Mouse (Mus musculus): ENCODE measurements around the gene Dpysl4.

Dpysl4 gene

DNA sequence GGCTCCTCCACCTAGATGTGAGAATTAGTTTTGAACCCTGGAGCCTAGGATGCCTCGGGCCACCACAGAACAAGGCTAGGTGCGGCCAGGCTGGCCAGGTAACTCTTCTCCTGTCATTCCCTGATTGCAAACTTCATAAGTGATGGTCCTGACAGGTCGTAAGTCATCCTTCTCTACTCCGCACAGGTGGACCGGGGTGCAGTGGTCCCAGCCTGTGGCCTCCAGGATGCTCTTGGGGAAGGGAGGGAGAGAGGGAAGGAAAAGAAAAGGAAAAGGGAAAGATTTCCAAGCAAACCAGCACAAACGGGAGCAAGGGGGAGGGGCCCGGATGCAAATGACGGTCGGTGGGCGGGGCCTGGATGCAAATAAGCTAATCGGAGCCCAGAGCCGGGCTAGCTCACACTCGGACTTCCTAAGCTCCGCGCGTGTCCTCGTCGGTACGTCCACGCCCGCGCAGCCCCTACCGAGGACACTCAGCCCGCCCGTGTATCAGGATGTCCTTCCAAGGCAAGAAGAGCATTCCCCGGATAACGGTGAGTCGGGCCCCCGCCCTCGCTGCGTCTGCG is at the start of gene Dpysl4:
Gene Dpysl4 (plus strand): TSS at position 373 of the 566 bp plus-strand sequence.
- peak; percentile 91 to 95 for DNase-seq (ENCODE audit: low spot score in 2 of 2)

DNA sequence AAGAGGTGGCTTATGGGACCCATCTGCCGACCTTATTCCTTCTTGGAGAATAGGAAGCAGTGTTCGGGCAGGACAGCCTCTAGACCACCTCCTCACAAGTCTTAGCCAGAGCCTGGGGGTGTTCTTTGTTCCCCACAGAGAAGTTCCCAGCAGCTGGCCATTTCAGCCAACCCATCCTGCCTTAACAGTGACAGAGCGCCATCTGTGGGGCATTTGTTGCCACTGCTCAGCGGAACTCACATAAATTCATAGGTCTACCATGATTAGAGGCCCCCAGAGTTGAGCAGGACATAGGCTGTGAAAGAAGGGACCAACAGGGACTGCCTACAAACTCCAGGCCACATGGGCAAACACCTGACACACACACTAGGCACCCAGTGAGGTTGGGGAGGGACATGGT is 22.4 kb upstream of the Dpysl4 start:
- no peak for DNase-seq (ENCODE audit: low spot score in 2 of 2)

DNA sequence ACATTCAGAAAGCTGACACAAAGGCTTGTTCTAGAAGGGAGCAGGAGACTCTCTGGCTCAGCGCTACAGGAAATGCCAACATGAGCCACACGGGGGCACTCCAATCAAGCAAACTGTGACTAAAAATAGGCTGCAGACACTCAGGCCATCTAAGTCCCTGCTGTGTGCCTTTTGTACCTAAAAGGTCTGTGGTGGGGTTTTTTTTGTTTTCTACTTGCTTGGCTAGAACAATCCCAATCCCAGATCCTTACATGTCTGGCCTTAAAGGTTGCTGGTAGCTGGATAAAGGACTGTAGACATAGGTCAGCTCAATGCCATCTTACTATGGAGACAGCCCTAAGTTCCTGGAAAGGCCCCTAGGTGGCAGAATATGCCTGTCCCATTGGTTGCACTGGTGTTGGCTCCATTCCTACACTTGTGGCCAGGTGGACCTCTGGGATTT is 17.6 kb upstream of the Dpysl4 start:
- DNase-seq (ENCODE audit: low spot score in 2 of 2) = peak; percentile 87 to 92

DNA sequence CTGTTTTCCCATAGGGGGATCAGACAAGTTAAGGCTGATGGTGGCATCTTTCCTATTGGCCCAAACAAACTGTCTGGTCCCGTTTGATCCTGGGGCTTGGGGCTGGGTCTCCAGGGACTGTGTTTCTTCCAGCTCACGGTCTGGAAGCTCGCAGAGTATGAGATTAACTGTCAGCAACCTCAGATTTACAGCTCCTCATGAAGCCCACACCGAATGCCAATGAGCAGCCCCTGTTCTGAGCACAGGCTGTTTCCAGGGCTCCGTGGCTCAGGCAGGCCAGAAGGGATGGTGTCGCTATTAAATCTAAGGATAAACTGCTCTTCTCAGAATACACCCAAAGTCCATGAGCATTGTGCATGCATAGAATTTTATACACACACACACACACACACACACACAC is 11.6 kb upstream of the Dpysl4 start:
- no peak for DNase-seq (ENCODE audit: low spot score in 2 of 2)

DNA sequence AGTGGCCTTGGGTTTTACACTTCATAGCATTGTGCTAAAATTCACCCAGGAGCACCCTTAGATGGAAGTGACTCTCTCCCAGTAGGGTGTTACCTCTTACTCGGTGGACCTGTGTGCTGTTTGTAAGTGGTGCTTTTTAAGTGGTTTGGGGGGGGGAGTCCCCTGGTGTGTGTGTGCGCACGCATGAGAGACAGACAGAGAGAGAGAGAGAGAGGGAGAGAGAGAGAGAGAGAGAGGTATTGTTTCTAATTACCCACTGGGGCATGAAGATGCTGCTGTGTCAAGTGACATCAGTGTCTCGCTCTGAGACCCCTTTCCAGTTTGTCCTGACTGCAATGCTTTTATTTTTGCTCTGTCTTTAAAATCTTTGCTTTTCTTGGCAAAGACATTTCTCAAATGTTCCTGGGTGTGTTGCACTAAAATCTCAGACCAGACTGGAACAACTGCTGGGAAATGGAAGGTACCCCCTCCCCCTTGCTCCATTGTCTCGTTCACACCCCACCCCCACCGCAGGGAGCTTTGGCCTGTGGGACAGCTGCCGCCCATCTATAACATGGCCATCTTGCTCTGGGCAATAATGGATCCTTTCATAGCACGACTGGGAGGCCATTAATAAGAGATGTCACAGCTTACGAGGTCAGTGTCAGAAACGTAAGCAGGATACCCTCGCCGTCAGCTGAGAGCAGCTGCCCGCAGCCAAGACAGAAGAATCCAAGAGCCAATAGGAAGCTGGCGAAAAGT is 10.6 kb upstream of the Dpysl4 start:
- no peak for DNase-seq (ENCODE audit: low spot score in 2 of 2)

DNA sequence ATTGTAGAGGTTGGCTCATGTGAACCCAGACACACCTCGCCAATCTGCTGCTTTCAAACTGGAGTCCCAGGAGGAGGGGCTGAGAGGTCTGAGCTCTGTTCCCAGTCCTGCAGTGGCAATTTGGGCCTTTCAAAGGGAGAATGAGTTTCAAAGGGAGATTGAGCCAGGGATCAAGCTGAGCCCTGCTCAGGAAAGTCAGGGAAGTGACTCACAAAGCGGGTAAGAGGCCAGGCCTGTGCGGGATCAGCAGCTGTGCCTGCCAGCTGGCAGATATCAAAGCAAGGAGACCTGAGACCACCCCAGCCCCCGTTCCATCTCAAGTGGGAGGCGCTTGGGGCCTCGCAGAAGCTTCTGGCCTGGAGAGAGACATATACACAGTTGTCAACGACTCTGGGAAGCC is 8.5 kb upstream of the Dpysl4 start:
- no peak for DNase-seq (ENCODE audit: low spot score in 2 of 2)

DNA sequence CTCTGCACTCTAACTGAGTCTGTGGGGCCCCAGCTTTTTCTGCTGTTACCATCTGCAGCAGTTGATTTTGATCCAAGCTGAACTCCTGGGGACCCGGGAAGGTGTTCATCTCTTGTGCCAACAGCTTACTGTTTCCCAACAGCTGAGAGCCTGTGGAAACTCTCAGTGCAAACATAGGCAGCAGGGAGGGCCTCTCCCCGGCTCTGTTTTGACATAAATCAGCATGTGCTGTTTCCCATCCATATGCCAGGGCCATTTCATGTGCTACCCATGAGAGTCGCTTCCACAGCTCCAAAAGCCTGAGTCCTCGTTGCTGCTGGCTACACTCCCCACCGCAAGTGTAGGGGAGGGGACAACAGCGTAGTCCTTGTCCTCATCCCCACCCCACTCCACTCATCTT is 7.6 kb upstream of the Dpysl4 start:
- no peak for DNase-seq (ENCODE audit: low spot score in 2 of 2)

DNA sequence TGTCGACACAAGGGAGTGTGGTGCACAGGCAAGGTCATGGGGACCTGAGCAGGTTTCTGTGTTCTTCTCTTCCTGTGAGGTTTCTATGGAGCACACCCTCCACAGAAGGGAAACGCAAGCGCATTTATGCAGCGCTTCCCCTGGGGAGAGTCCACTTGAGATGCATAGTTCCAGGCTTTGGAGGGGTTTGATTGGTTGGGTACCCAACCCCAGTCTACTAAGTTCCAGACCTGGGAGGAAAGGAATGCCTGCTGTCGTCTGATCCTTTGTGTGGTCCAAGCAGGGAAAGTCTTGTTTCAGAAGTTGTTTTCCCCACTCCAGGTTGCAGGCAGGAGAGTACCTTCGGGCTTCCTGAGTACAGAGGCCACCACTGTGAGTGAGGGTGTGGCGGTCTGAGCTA is 6.7 kb upstream of the Dpysl4 start:
- DNase-seq (ENCODE audit: low spot score in 2 of 2) = no peak

DNA sequence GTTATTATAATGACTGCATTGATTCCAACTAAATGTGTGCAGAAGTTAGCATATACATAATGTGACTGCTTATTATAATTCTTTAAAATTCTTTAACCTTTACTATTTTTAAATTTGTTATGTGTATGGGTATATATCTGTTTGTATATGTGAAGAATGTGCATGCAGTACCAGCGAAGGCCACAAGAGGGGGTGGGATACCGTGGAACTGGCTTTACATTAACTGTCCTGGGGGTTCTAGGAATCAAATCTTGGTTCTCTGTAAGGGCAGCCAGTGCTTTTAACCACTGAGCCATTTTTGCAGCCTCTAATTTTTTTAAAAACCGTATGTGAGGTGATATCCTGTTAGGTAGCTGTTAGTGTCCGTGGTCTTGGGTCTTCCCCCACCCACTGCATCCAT is 5.1 kb upstream of the Dpysl4 start:
- DNase-seq (ENCODE audit: low spot score in 2 of 2) = no peak

DNA sequence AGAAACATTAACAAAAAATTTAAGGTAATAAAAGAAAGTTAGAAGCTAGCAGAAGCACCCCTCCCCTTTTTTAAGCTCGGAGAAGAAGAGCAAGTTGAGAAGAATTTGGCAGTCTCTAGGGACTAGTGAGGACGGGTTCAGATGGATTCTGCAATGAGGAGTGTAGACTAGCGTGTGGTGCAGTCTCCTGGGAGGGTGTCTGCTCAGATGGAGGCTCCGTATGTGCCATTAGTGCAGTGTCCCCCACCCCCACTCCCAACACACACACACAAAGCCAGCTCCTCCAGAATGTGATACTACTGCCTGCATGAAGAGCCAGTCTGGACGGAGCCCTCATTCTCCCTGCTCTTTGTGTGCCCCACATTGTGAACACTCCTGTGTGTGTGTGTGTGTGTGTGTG is 4.6 kb upstream of the Dpysl4 start:
- DNase-seq (ENCODE audit: low spot score in 2 of 2) = no peak

DNA sequence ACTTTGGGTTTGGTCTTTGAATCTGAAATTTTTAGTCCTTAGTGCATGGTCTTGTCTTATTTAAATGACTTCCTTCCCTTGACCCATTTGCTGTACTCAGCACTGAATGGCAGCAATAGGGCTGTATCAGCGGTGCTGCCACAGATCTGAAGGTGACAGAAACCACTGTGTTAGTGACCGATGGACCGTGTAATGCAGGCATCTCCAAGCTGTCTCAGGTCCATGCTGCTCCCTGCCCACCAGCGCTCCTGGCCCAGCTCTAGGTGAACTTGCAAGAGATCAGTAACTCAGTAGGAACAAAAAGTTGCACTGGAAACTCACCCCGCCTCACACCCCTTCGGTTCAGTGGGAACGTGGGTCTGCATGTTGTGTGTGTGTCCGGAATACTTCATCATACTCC is 3.5 kb upstream of the Dpysl4 start:
- no peak for DNase-seq (ENCODE audit: low spot score in 2 of 2)

DNA sequence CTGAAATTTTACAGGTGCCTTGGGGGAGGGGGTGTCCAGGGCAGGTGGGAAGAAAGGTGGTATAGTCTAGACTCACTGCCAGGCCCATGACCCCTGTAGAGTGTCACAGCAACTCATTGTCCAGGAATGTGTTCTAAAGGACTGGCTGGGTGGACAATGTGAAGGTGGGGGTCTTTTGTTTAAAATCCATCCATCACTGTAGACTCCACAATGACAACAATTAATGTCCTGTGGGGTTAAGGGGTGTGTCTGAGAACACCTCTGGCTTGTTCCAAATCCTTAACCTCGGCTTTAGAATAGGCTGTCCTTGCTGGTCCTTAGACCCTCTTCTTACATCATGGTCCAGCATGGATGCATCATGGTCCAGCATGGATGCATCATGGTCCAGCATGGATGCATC is 1.5 kb upstream of the Dpysl4 start:
- no peak for DNase-seq (ENCODE audit: low spot score in 2 of 2)

DNA sequence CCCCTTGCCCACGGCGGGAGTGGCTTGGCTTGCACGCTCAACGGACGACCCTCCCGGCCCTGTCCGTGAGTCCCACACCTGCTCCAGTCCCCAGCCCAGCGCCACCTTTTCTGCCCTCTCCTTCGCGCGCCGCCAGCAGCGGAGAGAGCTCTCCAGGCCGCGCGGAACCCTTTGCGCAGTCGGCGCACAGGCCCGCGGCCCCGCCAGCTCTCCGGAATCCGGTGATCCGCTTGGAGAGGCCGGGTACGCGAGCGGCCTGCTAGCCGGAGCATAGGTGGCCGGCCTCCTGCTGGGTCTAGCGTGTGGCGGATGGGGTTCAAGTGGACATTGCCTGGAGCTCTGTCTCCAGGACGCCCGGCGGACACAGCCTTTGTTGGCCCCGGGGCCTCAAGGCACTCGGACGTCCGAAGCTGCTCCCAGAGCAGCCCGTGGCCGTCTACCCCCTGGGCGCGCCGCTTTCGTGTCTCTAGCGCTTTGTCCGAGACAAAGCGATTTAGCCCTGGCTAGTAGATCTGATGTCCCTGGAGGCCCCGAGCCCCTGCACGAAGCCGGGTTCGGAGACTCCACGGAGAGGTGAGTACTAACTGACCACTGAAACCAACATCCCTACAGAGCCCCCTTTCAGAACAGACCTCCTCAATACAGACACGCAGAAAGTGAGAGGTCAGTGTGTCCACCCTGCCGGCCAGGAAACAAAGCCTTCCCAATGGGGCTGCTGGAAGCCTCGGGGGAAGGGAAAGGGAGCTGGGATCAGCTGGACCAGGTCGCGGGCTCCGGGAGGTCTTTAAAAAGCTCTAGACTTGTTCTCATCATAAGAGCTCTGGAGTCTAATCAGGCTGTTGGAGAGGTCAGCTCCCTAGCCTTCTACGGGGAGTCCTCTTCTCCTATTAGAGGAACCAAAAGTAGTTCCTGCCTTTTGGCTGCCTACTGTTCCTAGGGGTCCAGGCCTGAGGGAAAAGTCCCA is 676 bp downstream of the Dpysl4 start:
- no peak for DNase-seq (ENCODE audit: low spot score in 2 of 2)

DNA sequence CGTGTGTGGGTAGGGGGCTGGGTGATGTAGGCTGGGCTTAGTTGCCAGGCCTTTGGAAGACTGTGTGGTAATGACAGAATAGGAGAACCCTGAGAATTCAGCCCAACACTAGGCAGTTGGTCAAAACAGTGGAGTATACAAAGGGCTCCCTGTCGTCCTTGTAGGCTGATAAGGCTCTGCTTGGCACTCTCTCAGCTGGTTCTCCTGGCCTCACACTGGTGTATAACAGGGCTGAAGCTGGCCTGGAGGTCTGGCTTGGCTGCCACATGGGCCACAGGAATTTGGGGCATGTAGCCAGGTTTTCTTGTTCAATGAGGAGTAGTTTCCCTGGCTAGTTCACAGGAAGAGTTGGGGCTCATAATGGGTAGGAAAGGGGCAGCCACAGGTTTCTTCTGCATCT is 2.0 kb downstream of the Dpysl4 start:
- no peak for DNase-seq (ENCODE audit: low spot score in 2 of 2)

DNA sequence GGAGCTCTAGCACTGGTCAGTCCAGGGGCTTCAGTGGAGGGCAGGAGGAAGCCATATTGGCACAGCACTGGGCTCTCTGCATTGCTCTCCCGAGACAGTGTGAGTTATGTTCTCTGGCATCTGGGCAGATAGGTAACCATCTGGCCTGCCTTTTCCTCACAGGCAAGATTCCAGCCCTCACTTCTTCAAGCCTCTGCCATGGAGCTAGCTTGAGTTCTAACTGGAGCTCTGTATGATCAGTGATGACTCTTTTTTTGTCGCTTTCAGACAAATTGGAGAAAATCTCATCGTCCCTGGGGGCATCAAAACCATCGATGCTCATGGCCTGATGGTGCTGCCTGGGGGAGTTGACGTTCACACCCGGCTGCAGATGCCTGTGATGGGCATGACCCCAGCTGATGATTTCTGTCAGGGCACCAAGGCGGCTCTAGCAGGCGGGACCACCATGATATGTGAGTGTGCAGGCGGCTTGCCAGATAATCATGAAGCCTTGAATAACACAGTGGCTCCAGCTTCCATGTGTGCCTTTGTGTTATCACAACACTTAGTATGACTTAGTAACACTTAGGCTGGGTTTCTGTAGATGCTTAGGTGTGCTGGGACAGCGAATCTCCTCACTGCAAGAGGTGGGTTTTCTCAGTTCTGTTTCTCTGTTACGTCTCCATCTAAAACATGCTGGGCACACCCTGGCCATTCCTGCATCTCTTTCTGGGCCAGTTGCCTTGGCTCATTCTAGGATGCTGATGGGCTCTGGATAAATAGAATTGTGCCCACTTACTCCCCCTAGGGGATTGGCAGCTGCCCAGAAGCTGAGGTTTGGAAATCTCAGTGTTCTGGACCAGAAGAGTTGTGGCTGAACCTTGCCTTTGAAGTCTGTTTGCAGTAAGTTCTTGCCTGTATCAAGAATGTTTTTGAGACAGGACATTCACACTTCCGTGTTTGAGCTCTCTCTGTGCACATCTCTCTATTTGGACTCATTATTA is 4.4 kb downstream of the Dpysl4 start:
- peak in 1 of 2 experiments; percentile 49 for DNase-seq (ENCODE audit: low spot score in 2 of 2)

DNA sequence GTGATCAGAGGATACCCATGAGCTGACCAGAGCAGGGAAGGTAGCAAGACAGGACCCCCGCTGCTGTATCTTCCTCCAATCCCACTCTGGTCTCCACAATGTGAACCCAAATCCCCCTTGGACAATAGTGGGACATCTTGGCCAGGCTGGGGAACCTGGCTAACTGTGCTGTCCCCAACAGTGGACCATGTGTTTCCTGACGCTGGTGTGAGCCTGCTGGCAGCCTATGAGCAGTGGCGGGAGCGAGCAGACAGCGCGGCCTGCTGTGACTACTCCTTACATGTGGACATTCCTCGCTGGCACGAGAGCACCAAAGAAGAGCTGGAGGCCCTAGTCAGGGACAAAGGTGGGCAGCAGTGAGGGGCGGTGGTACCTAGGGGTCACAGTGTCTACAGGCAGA is 5.9 kb downstream of the Dpysl4 start:
- DNase-seq (ENCODE audit: low spot score in 2 of 2) = no peak

DNA sequence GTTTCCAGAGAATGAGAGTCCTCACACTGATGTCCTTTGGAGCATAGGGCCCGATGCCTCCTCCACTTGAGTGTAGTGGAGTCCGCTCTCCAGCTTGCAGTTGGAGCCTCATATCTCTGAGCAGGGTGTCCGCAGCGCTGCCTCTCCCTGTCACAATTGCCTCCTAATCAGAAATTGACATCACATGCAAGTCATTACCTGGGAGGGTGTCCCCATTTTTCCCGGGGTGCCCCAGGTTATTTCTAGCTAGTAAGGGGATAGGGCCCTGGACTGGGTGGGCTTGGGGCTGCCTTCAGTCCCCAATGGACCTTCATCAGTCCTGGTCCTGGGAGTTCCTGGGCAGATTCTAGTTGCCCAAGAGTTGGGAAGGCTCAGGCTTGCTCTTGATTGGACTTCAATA is 6.9 kb downstream of the Dpysl4 start:
- no peak for DNase-seq (ENCODE audit: low spot score in 2 of 2)

DNA sequence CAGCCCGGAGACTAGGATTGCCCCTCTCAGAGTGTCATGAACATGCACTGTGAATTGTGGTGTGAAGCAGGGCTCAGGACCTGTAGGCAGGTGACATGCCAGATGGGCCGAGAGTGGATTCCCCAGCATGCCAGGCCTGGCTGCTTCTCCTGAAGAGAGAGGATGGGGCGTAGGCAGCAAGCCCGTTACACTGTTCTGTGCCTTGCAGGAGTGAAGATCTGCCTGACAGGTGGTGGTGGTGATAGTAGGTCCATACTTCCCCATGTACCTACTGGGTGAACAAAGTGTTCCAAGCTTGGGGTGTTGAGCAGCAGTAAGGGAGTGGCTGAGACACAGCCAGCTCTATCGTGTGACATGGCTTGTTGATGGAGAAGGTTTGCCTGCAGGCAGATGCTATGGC is 7.3 kb downstream of the Dpysl4 start:
- peak; percentile 31 to 39 for DNase-seq (ENCODE audit: low spot score in 2 of 2)

DNA sequence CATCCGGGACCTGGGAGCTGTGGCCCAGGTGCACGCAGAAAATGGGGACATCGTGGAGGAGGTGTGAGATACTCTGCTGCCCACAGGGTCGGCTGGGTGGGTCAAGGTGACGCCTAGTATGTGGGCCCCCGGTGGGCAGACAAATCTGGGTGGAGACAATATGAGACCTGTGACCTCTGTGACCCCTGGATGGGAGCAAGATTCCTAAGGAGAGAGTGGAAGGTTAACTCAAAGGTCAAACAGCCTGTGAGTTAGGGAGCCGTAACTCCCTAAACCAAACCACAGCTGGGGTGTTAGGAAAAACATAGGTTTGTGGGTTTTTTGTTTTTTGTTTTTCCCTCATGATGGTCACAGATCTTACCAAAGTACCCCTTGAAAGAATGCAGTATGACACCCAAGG is 8.0 kb downstream of the Dpysl4 start:
- DNase-seq (ENCODE audit: low spot score in 2 of 2) = no peak

DNA sequence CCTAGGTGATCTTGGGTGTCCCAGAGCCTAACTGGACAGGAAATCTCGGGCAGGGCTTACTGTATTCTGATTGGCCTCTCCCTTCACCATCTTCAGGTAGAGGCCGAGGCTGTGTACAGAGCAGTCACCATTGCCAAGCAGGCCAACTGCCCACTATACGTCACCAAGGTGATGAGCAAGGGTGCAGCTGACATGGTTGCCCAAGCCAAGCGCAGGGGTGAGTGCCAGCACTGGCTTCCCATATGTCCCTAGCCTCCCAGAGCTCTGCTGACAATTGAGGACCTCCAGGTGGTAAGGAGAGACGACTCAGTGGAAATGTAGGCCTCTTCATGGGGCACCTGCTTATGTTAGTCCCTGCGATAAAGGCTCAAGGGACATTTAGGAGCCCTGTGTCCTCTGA is 9.0 kb downstream of the Dpysl4 start:
- no peak for DNase-seq (ENCODE audit: low spot score in 2 of 2)

DNA sequence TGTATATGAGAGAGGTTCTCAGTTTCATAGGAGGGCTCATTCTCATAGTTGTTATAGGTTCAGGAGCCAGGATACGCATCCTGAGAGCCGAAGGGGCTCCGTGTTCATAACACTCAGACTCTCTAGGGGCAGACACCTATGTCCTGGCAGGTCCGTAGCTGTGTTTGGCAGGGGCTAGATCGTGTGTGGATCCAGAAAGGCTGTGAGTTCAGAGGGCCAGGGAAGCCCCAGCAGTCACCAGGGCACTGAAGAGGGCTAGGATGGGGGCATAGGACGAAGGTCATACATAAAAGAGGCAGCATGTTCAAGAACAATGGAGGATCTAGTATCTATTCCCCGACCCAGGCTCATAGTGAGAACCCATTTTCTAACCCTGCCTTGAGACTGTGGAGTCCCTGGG is 9.5 kb downstream of the Dpysl4 start:
- no peak for DNase-seq (ENCODE audit: low spot score in 2 of 2)
